Comparison of ENCODE assay signal across 27 mouse cellular contexts in genomic region chr8:10883418-10883817, GRCm38 (mm10).
DNase-seq lines count a peak whose midpoint lies in the region; ATAC-seq lines count a peak whose summit lies in the region.
"Had no signal": no experiment of that assay in that cellular context is flagged by ENCODE, and none has a peak within 500 bp of the region (broad histone marks: within the 10 kb centered on the region; RNA-seq: fewer than 3 reads in every experiment).

No protein-coding gene starts in this region.

- H3K27ac ChIP-seq in heart, embryonic 12.5 days (ENCODE audit: poor library complexity, severe bottlenecking): no peak overlapping the region
- H3K27ac ChIP-seq in heart, embryonic 16.5 days (ENCODE audit: low read length): no peak overlapping the region
- H3K27ac ChIP-seq: hindbrain, embryonic 13.5 days; limb, embryonic 13.5 days; lung, embryonic 15.5 days; neural tube, embryonic 13.5 days; stomach, embryonic 15.5 days had no signal

- 0 out of 2 replicates have a peak, but pooled peaks cover 8% of the 10 kb centered on the region for H3K9me3 ChIP-seq in heart, embryonic 12.5 days (replicated peaks)
- peaks cover 4% of the 10 kb centered on the region; the same call in 1 of the 2 replicates for H3K9me3 ChIP-seq in heart, embryonic 16.5 days (replicated peaks; ENCODE audit: control insufficient read depth, low read length)
- H3K9me3 ChIP-seq: hindbrain, embryonic 13.5 days; limb, embryonic 13.5 days; lung, embryonic 15.5 days; neural tube, embryonic 13.5 days; stomach, embryonic 15.5 days had no signal

- ATAC-seq in heart, embryonic 12.5 days (ENCODE audit: insufficient number of reproducible peaks, low FRiP score): no peak
- 0 out of 2 replicates have a peak, but pooled peaks have one; percentile 28 for ATAC-seq in heart, embryonic 16.5 days (replicated peaks; ENCODE audit: extremely low read depth, insufficient read depth, low FRiP score)
- ATAC-seq: activated CD4-positive, CD25-positive, alpha-beta regulatory T cell, adult 4 months; forebrain, postnatal 0 days; intestine, embryonic 16.5 days had no signal

- no peak overlapping the region for H3K4me2 ChIP-seq in heart, embryonic 12.5 days
- peak overlapping the region; percentile 10; the same call in 1 of the 2 replicates for H3K4me2 ChIP-seq in heart, embryonic 16.5 days (ENCODE audit: low read depth, low read length)
- H3K4me2 ChIP-seq: hindbrain, embryonic 13.5 days; limb, embryonic 13.5 days; liver, embryonic 11.5 days; lung, embryonic 15.5 days; midbrain, embryonic 11.5 days; neural tube, embryonic 13.5 days; stomach, embryonic 15.5 days had no signal

- peaks cover 7% of the 10 kb centered on the region for H3K4me1 ChIP-seq in heart, embryonic 12.5 days (replicated peaks)
- H3K4me1 ChIP-seq in heart, embryonic 16.5 days (ENCODE audit: control insufficient read depth, insufficient read depth, low read length): peaks cover 6% of the 10 kb centered on the region; the same call in 1 of the 2 replicates
- H3K4me1 ChIP-seq: limb, embryonic 13.5 days; lung, embryonic 15.5 days; stomach, embryonic 15.5 days had no signal

- no peaks in the 10 kb centered on the region for H3K36me3 ChIP-seq in heart, embryonic 12.5 days
- H3K36me3 ChIP-seq in heart, embryonic 16.5 days (ENCODE audit: control insufficient read depth, insufficient read depth): no peaks in the 10 kb centered on the region
- H3K36me3 ChIP-seq: hindbrain, embryonic 13.5 days; limb, embryonic 13.5 days; lung, embryonic 15.5 days; neural tube, embryonic 13.5 days; stomach, embryonic 15.5 days had no signal

- H3K9ac ChIP-seq in heart, embryonic 12.5 days: no peak overlapping the region
- no peak overlapping the region for H3K9ac ChIP-seq in heart, embryonic 16.5 days (ENCODE audit: low read length)
- H3K9ac ChIP-seq: forebrain, postnatal 0 days; hindbrain, embryonic 13.5 days; limb, embryonic 13.5 days; lung, embryonic 15.5 days; neural tube, embryonic 13.5 days; stomach, embryonic 15.5 days had no signal

- intact Hi-C loops in gastrocnemius, postnatal 36 days (cut with DNase I): no loop called here

- H3K4me3 ChIP-seq in heart, embryonic 12.5 days: no peak overlapping the region
- H3K4me3 ChIP-seq in heart, embryonic 16.5 days (ENCODE audit: low read length): no peak overlapping the region
- H3K4me3 ChIP-seq: erythroblast, embryonic 14.5 days; hindbrain, embryonic 13.5 days; limb, embryonic 13.5 days; lung, embryonic 15.5 days; neural tube, embryonic 13.5 days; stomach, embryonic 15.5 days had no signal

- peak; percentile 55 for DNase-seq in gastrocnemius, adult 18-20 months (ENCODE audit: low spot score)
- DNase-seq in gastrocnemius, postnatal 36 days: no peak
- DNase-seq in heart, adult 8-10 months (ENCODE audit: low spot score): peak; percentile 62
- DNase-seq in heart, postnatal 4 days: peak; percentile 48
- no peak for DNase-seq in right cerebral cortex, postnatal 14 days
- no peak for DNase-seq in left cerebral cortex, adult 9 months (ENCODE audit: low spot score in 2 of 2)
- DNase-seq: adrenal gland, adult 2 months; cerebellum, adult 2 months; forebrain, postnatal 0 days; kidney, adult 8-10 months; kidney, postnatal 14 days; lung, postnatal 36 days; thymus, adult 18-20 months; thymus, postnatal 25 days had no signal

- WGBS in heart, embryonic 12.5 days: 43% methylated on average over 7 of the region's 7 CpGs
- WGBS in heart, embryonic 16.5 days: 32% methylated on average over 7 of the region's 7 CpGs

- H3K27me3 ChIP-seq in heart, embryonic 12.5 days (replicated peaks): peaks cover 29% of the 10 kb centered on the region
- H3K27me3 ChIP-seq in heart, embryonic 16.5 days (ENCODE audit: control insufficient read depth, insufficient read depth, low read length): peaks cover 3% of the 10 kb centered on the region; the same call in 1 of the 2 replicates
- H3K27me3 ChIP-seq: CH12.LX; stomach, embryonic 15.5 days had no signal

Comparison
In these comparisons a context has a peak if more than half of its experiments do, and no peak if none do; other contexts are left out.
1. DNase-seq: peak in gastrocnemius, adult 18-20 months (single experiment), heart, adult 8-10 months (single experiment) and heart, postnatal 4 days (single experiment); none in gastrocnemius, postnatal 36 days (0 of 2), right cerebral cortex, postnatal 14 days (single experiment) and left cerebral cortex, adult 9 months (0 of 2).